Mouse (Mus musculus): Measurements from ENCODE around the gene Gm20716. TPM values are rescaled to one million over a fixed set of nuclear protein-coding genes. Genes with fewer than 3 reads are reported as not detected.

Gm20716 gene
- polyA plus RNA-seq, 1 experiment from 2014 or later: 15.3 TPM

DNA sequence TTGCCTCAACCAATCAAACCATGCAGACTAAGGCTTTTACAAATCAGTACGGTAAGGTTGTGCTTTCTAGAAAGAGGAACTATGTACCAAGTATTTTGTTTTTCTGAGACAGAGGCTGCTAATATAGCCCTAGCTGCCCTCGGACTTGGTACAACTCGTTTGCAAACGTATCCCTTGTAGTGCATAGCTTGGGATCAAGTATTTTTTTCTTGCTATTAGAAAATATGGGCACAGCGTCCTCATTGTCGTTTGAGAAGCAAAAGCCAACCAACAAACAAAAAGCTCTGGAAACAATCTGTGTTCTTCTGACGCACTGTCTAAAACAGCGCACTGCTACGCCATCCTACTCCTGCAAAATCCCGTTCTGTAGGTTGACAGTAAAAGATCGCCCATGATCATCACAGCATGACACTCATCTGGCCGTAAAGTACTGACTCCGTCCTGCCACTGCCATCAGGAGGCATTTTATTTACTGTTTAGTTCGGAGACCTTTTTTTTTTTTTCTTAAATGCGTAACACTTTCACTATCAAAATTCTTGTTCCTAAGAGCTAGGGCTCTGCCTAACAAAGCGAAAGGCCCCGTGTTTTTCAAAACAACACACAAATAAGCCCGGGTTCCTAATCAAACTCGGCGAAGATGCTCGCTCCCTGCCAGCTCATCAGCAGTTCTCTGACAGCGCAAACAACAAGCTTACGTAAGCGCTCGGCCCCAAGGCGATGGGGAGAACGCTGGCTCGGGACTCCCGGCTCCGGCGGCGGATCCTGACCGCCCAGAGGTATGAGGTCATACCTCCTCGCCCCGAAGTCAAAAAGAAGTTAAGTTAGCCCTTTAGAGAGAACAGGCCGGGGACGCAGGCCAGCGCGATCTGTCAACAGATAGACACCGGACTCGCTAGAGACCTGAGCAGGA is 793 bp downstream of the Gm20716 start:
- peak; percentile 28 for DNase-seq (ENCODE audit: low spot score)

GRCm38 (mm10) chr2:168223326-168223725 is 6.8 kb downstream of the Gm20716 start:
- no peak for DNase-seq (ENCODE audit: low spot score)

GRCm38 (mm10) chr2:168213788-168214397 is 16.3 kb downstream of the Gm20716 start:
- DNase-seq (ENCODE audit: low spot score): no peak

DNA sequence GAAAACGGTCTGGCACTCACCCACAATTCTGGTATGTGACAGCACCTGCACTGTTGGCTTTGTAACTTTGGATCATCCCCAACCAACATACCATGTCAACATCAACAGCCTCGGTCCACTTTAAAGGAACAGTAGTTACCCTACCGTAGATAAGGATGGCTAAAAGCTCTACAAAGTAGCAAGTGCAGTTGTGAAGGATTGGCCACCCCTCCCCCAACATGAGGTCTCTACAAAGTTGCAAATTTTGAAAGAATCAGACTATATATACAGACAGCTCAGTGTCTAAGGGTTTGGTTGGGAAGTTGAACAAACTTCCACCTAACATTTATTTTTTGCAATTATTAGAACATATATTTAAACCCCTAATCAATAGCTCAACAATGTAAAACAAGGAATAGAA is 22.3 kb downstream of the Gm20716 start:
- DNase-seq (ENCODE audit: low spot score): no peak

DNA sequence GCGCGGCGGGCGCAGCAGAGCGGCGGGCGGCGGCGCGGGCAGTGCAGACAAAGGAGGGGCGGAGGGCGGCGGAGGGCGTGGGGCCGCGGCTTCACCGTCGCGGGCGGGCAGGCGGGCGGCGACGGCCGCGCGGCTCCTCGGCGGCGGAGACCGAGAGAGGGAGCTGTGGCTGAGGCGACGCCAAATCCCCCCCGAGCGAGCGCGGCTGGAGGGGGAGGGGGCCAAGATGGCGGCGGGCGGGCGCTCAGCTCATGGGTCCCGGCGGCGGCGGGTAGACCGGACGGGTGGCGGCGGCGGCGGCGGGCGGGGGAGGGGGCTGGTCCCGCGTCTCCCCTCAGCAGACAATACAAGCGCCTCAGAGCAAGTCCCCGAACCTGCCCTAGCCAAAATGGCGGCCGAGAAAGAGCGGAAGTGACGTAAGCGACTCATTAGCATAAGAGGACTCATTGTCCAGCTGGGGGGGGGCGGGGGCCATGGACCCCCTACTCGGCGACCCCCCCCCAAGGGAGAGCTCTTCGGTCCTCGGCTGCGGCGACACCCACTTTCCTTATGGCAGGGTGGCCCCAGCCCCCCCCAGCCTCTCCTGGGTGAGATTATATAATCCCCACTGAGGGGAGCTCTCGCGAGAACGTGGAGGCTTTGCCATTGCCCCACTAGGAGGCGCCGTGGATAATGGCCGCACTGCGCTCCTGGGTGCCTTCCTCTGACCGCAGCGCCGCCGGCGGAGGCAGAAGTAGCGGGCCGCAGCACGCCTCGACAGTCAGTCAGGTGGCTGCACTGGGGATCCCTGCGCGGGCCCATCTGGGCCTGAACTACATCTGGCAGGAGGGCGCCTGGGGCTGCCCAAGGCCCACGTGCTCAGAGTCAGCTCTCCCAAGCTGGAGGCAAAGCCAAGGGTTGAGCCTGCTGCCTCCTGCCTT is 23.2 kb downstream of the Gm20716 start, which contains the start of gene Adnp:
Gene Adnp (minus strand): TSS at position 388 of the 920 bp plus-strand sequence.
- peak; percentile 98 for DNase-seq (ENCODE audit: low spot score)

DNA sequence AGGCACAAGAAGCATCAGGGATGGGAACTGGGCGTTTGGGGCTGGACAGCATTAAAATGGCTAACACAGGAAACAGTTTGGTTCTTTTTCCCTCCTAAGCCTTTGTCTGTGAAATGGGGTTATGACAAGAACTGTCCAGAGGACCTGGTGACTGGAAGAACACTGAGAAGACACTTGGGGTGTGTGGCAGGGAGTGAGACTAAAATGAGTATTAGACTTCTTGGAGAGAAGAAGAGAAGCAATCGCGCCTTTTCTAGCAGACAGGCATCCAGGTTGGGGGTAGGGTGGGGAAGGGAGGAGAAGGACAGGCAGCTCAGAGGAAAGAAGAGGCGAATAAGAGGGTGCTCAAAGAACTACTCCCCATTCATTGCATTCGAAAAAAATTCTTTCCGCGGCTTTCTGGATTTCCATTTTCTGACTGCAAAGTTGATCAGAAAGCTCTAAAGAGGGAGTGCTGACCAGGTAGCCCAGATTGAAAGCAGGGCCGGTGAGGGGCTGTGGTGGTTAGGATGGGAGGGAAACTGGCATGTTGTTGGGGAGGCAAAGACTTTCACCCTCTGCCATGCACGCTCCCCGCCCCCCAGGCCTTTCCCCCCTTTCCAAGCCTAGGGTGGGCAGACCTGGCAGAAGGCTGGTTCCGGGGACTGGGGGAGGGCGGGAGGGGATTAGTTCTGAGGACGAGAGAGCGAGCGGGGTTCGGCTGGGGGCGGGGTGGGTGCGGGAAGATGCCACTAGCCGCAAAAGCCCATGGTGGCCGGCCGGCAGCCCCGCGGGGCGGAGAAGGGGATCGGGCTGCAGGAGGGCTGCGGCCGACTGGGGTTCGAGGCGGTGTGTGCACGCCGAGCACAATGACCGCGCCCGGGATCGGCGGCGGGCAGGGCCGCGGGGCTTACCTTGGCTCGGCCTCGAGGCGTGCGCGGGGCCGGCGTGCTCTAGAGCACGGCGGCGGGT is 24.2 kb downstream of the Gm20716 start:
- peak; percentile 34 for DNase-seq (ENCODE audit: low spot score)

- peak; percentile 95 for DNase-seq (ENCODE audit: low spot score)
Observed at GRCm38 (mm10) chr2:168205265-168205664, 24.9 kb downstream of the Gm20716 start.

DNA sequence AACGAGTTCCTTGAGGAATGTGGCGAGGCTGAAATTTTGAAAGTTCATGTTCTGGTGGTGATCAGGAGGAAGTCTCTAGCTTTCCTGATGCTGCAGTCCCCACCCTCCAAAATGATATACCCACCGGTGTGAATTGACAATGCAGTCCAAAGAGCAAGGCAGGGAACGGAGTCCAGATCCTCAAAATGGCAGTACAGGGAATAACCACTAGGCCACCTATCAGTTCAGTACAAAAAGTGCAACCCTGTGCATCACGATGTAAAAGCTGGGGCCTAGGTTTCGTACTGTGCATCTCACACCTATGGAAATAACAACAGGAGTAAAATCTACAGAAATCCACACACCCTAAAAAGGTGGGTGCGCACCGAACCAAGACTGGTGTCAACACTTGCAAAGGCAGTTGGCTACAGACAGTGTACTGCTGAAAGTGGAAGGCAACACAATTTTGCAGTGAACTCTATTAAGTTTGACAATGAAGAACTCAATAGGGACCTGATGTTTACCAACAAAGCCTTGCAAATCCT is 25.6 kb downstream of the Gm20716 start:
- no peak for DNase-seq (ENCODE audit: low spot score)

DNA sequence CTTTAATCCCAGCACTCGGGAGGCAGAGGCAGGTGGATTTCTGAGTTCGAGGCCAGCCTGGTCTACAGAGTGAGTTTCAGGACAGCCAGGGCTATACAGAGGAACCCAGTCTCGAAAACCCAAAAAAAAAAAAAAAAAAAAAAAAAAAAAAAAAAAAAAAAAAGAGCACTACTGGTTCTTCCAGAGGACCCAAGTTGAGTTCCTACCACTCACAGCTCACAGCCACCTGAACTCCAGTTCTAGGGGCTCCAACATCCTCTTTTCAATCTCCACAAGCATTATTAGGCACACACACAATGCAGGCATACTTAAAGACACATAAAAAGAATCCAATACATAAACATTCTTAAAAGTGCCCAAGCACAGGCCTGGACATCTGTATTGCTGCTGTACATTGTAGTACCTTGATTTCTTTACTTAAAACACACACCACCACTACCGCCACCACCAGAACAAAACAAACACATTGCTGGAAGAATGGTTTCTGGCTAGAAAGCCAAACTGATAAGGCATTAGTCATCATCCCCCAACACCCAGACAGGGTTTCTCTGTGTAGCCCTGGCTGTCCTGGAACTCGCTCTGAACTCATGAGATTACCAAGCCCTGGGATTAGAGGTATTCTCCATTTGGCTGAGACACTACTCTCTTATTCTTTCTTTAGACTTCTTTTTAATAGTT is 30.0 kb downstream of the Gm20716 start:
- no peak for DNase-seq (ENCODE audit: low spot score)

- DNase-seq (ENCODE audit: low spot score): no peak
Observed at GRCm38 (mm10) chr2:168199476-168199875, 30.7 kb downstream of the Gm20716 start.

DNA sequence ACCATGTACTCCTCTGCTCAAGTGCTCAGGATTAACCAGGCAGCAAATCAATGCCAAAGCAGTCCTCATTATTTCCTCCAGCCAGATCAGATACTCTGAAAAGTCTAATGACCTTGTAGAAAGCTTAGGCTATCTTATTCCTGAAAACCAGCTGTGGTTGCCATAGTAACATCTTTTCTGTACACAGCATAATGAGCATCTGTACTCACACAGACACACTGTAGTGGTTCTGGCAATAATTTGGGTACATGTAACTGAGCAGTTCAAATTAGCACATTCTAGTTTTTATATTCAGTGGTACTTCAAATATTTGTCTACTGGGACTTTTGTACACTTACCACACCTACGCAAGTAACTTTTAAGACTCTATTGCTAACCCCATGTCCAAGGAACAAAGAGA is 31.7 kb downstream of the Gm20716 start:
- no peak for DNase-seq (ENCODE audit: low spot score)

DNA sequence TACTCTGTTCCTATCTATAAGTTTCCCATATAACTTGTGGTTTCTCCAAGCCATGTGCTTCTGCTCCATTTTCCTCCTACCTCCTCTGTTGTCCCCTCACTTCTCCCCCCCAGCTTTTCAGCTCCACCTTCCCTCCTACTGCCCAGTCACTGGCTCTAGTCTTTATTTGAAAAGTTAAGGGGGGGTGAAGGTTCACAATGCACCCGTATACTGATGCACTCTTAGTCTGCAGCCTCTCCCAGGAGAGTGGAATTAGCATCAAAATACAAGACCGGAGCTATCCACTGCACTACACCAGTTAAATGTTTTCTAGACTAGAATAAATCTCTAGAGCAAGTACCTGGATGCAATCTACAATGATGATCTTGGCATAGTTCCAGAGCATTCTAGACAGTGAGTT is 34.4 kb downstream of the Gm20716 start:
- no peak for DNase-seq (ENCODE audit: low spot score)

DNA sequence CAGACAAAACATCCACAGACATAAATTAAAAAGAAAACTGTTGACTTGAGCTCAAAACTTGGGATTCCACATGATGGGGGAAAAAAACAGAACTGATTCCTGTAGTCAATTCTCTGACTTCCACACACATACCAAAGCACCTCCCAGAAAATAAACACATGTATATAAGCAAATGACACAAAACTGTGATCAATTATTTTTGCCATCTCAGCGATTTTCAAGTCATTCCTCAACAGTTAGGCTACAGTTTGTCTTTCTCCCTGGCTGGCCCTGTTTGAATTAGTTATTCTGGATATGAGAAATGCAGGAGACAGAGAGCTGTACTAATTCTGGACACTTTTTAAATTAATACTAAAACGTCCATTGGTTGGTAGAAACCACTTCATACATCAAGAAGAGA is 36.5 kb downstream of the Gm20716 start:
- DNase-seq (ENCODE audit: low spot score): no peak

- no peak for DNase-seq (ENCODE audit: low spot score)
Observed at GRCm38 (mm10) chr2:168191856-168192255, 38.3 kb downstream of the Gm20716 start.

GRCm38 (mm10) chr2:168175946-168176345 is 54.2 kb downstream of the Gm20716 start:
- DNase-seq (ENCODE audit: low spot score): no peak

DNA sequence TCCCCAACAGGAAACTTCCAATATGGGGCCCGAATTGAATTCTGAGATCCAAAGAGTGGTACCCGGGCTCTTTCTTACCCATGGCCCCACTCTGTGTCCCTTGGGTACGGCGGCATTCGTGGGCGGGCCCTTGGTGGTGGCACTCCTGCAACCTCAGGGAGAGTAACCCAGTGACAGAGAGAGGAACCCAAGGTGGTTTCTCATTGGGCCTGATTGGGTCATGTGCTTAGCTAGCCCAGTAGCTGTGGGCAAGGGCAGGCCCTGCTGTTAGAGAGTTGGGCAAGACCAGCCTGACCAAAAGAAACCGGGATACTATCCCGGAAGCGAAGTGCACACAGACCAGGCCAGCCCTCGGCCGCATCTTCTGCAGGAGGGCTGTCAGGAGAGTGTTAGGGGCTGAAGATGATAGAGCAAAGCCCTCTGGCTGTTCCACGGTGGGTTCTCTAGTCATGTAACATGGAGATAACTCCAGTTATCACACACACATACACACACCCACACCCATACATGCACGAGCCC is 59.9 kb downstream of the Gm20716 start:
- peak; percentile 43 for DNase-seq (ENCODE audit: low spot score)

- DNase-seq (ENCODE audit: low spot score): no peak
Observed at GRCm38 (mm10) chr2:168169800-168170113, 60.4 kb downstream of the Gm20716 start.

GRCm38 (mm10) chr2:168168892-168169799 is 61.0 kb downstream of the Gm20716 start:
- DNase-seq (ENCODE audit: low spot score): no peak

All from thymus, postnatal 0 days (tissue).